Mouse (Mus musculus): ENCODE measurements around the gene Hcar2.

Hcar2 gene

DNA sequence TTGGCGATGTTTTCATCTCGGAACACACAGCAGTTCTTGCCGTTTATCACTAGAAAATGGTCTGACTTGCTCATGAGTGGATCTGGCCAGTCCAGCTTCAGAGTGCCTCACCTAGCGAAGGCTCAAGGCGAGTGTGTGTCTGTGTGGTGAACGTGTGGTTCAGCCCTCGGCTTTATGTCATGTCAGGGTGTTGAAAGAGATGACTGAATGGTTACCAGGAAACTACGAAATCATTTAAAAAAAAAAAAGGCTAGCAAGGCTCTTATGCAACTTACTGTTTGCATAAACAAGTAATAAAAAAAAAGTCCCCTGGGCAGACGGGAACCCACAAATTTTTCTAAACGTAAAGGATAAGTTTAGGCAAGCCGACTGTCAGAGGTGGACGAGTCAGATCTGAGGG is at the start of gene Hcar2:
Gene Hcar2 (minus strand): TSS at position 135 of the 400 bp plus-strand sequence.
- in situ Hi-C loops (cut with MboI; ENCODE audit: unreplicated experiment in 2 of 2), result no loop called here

DNA sequence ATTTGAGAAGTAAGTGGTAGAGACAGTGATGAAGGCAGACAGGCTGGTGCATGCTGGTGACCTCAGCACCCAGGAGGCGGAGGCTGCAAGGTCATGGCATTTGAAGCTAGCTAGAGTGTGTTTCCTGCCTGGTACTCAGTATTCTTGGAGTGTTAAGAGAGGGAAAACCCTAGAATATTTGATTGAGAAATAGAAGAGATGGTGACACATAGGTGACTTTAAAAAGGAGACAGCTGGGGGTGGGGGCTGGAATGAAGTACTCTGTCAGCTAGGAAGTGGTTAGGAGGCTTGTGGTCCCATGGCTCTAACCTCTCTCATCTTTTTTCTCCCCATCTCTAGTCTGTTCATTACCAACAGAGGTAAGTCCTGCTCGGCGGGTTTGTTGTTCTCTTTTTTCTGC is 49.6 kb upstream of the Hcar2 start:
- in situ Hi-C loops (cut with MboI; ENCODE audit: unreplicated experiment in 2 of 2), result loop anchor here in 1 of 2 experiments (5.0 to 25.0 kb wide), 4 partner anchors 203 to 653 kb away; partner anchors contain the start of genes Wdr66 and Zcchc8

GRCm38 (mm10) chr5:123907631-123907977 is 42.3 kb upstream of the Hcar2 start:
- in situ Hi-C loops (cut with MboI; ENCODE audit: unreplicated experiment in 2 of 2), result loop anchor here (5.0 to 25.0 kb wide), 5 partner anchors 173 to 645 kb away; partner anchors contain the start of genes Wdr66 (in 1 of the 2) and Zcchc8 (in 1 of the 2)

DNA sequence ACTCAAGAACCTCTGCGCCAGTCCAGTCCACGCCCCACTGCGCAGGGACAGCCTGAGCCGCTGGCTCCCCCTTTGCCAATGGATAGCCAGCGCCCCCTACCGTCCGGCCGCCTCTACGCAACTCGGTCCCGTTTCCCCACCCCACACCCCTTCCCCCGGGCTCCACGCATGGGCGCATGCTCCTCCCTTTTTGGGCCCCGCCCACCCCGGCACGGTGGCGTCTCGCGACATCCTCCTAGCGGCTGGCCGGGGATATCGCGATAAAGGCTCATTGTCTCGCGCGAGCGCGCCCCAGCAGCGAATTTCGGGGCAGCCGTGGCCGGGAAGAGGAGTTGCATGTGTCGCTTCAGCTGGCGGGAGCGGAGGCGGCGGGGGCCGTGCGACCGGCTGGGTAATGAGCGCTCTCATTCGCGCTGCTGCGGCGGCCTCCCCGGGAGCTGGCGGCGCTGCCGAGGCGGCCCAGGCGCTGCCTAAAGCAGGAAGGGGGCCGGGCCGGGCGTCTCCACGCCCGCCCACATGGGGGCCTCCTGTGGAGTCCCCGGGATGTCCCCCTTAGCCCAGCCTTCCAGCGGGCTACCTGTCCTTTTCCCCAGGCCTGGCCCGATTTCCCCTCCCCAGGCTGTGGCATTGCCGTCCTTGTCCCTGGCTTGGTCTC is 41.8 kb upstream of the Hcar2 start, which contains the start of gene Denr:
Gene Denr (plus strand): TSS at position 200 of the 655 bp plus-strand sequence.
- in situ Hi-C loops (cut with MboI; ENCODE audit: unreplicated experiment in 2 of 2), result loop anchor here (5.0 to 25.0 kb wide), 5 partner anchors 172 to 645 kb away; partner anchors contain the start of genes Wdr66 (in 1 of the 2) and Zcchc8 (in 1 of the 2)

DNA sequence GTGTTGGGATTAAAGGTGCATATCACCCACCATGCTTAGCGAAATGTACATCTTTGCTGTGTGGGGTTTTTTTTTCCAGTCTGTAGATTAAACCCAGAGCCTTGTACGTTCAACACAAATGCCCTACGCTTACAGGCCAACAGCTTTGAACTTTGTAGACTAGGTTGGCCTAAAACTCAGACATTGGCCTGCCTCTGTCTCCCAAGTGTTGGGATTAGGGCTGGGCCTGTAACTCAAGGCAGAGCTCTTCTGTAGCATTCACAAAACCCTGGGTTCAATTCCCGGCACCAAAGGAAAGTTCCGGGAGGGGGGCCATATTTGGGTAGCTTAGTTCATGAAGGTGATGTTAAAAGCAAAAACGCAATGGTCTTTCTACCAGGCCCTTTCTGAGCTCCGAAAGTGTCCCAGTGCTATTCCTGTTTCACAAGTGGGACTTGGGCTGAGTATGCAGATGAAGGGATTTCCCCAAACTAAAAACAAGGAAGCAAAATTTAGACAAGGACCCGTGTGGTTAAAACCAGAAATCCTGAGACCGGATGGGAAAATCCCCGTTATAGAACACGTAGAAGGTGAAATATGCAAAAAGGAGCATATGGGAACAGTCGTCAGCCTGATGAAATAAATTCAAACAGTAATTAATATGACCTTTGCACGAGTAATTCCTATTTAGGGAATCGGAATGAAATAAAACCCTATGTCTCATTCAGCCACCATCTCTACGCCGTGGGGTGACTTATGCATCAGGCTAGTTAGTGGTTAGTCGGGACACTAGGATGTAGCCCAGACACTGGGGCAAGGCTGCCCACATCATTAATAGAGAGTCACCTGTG is 41.1 kb upstream of the Hcar2 start:
- in situ Hi-C loops (cut with MboI; ENCODE audit: unreplicated experiment in 2 of 2), result loop anchor here (5.0 to 25.0 kb wide), 5 partner anchors 172 to 644 kb away; partner anchors contain the start of genes Wdr66 (in 1 of the 2) and Zcchc8 (in 1 of the 2)

- in situ Hi-C loops (cut with MboI; ENCODE audit: unreplicated experiment in 2 of 2), result loop anchor here (10.0 to 25.0 kb wide), 4 partner anchors 169 to 642 kb away; partner anchors contain the start of genes Wdr66 (in 1 of the 2) and Zcchc8 (in 1 of the 2)
Observed at GRCm38 (mm10) chr5:123904059-123904672, 38.9 kb upstream of the Hcar2 start.

- in situ Hi-C loops (cut with MboI; ENCODE audit: unreplicated experiment in 2 of 2), result no loop called here
Observed at GRCm38 (mm10) chr5:123897352-123897751, 32.1 kb upstream of the Hcar2 start.

DNA sequence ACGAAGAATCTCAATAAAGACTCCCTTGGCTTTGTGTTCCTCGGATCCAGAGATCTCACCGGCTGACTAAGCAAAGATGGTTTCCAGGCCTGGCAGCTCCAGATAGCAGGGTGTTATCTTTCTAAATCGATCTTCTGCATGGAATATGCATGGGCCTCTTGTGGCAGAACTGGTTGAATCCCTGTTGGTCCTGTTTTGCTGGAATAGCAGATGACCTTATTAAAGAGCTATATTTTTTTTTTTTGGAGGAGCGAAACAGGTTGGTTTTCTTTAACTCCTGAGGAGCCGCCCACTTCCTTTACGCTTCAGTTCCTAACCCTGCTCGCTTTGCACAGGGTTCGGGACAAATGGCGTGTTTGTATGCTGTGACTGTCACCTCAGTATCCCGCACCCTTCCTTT is 31.1 kb upstream of the Hcar2 start:
- in situ Hi-C loops (cut with MboI; ENCODE audit: unreplicated experiment in 2 of 2), result no loop called here

DNA sequence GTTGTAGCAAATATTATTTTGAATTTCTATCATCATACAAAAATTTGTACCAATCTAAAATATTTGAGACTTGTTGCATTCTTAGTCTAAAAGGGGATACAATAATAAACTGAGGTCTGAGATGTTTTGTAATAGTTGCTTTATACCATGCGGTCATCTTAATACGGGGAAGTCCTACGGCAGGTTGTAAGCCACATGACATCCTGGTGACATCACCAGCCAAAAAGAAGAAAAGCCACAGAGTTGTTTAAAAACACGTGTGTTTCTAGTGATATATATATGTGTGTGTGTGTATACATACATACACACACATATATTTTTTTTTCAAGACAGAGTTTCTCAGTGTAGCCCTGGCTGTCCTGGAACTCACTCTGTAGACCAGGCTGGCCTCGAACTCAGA is 28.2 kb upstream of the Hcar2 start:
- in situ Hi-C loops (cut with MboI; ENCODE audit: unreplicated experiment in 2 of 2), result no loop called here

DNA sequence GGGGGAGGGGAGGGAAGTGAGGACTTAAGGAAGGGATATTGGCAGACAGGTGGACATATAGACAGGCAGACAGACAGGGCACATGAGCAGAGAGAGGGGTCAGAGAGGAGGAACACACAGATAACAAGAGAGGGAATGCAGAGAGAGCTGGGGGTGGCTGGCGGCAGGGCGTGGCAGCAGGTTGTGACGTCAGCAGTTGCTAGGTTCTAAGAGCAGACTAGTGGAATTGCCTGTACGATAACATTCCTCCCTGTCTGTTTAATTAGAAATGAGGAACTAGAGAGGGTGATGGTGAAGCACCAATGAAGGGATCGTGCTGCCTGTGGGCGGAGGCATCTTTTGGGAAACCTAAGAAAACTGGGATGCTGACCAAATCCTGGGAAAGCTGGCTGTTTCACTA is 26.4 kb upstream of the Hcar2 start:
- in situ Hi-C loops (cut with MboI; ENCODE audit: unreplicated experiment in 2 of 2), result no loop called here

DNA sequence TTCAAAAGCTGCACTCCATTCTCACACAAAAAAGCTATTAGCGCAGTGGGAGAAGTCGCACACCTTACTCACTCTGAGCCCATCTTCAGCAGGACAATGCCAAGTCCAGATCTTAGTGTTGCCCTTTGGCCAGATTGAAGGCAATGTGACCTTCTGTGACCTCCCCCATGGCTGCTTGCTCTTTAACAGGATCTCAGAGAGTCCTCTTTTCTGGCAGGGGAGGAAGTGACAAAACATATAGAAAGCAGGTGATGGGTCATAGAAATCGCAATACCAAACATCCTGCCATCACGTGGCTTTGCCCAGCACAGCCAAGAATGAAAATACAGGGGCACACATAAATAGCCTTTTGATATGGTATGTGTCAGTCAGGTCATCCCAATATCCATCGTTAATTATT is 25.7 kb upstream of the Hcar2 start:
- in situ Hi-C loops (cut with MboI; ENCODE audit: unreplicated experiment in 2 of 2), result no loop called here

GRCm38 (mm10) chr5:123890312-123890711 is 25.0 kb upstream of the Hcar2 start:
- in situ Hi-C loops (cut with MboI; ENCODE audit: unreplicated experiment in 2 of 2), result no loop called here

DNA sequence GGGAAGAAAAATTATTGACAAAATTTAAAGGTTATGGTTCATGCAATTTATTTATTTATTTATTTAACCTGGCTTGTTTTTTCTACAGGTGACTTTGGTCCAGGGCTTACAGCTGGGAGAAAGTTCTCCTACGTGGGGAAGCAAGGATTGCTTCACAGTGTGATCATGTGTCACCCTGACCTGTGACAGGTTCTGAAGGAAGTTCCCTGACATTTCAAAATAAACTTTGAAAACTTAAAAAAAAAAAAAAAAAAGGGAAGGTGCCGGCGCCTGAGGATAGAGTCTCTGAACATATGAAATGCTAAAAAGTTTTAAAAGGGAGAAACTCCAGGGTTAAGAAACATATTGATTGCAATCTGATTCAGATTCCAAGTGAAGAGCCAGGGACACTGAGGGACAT is 21.1 kb upstream of the Hcar2 start:
- in situ Hi-C loops (cut with MboI; ENCODE audit: unreplicated experiment in 2 of 2), result no loop called here

DNA sequence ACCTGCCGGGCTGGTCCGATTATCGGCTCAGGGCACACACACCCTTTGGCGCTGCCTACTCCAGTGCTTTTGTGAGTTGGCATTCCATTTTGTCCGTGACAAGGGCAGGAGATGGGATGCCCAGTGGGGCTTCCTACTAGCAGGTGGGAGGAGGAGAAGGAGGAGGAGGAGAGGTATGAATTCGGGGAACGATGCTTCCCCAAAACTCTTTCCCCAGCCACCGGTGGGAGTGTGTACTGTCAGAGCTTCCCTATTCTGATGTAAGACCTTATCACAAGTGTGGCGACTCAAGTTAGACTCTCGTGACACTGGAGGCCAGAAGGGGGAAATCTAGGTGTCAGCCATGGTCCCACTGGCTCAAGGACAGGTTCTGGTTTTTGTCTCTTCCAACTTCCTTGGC is 19.0 kb upstream of the Hcar2 start:
- in situ Hi-C loops (cut with MboI; ENCODE audit: unreplicated experiment in 2 of 2), result no loop called here

DNA sequence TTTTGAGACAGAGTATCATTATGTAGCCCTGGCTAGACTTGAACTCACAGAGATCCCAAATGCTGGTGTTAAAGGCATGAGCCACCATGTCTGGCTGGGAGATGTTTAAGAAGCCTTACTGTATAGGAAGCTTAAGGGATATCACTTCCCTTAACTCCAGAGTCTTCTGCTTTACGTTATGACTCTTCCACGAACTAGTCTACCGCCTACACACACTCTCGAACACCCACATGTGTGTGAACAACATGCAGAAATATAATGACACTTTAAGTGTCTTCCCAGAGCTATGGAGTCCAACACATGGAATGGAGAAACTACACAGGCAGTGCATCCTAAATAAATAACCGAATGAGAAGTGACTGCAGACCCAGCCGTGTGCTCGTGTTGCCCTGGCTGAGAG is 18.6 kb upstream of the Hcar2 start:
- in situ Hi-C loops (cut with MboI; ENCODE audit: unreplicated experiment in 2 of 2), result no loop called here

- in situ Hi-C loops (cut with MboI; ENCODE audit: unreplicated experiment in 2 of 2), result no loop called here
Observed at GRCm38 (mm10) chr5:123880778-123881177, 15.5 kb upstream of the Hcar2 start.

DNA sequence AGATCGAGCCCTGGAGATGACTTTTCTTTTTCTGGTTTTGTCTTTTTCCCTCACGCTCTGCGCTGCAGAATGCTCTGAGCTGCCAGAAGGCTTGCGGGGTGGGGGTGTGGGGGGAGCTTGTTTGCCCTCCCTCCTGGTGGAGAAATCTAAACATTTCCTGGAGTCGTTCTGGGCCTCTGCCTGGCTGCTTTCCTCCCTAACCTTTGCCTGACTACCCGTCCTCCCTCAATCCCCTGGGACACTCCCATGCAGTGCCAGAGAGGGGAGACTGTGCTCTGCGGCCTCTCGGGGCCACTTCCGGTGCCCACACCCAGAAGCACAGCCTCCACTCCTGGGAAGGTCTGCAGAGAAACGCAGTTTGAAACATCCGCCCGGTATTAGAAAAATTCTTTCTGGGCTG is 14.6 kb upstream of the Hcar2 start, which contains the start of gene Hcar1:
Gene Hcar1 (minus strand): TSS at position 93 of the 400 bp plus-strand sequence.
- in situ Hi-C loops (cut with MboI; ENCODE audit: unreplicated experiment in 2 of 2), result no loop called here

GRCm38 (mm10) chr5:123878056-123878455 is 12.8 kb upstream of the Hcar2 start:
- in situ Hi-C loops (cut with MboI; ENCODE audit: unreplicated experiment in 2 of 2), result no loop called here

DNA sequence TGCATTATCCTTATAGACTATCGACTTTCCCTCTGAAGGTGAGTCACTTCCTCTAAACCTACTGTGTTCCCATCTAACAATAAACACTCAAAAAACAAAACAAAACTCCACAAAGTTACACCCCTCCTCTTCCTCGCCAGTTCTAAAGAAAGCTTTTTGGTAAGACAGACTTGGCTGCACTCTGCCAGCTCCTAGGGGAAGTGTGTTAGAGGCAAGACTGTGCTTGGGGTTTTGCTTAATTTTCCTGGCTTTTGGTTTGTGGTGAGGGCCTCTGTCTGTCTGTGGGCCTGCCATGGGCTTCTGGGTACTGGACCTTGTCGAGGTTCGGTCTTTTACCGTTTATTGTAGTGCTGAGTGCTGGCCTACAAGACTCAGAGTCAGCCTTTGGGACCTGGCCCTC is 8.9 kb upstream of the Hcar2 start:
- in situ Hi-C loops (cut with MboI; ENCODE audit: unreplicated experiment in 2 of 2), result no loop called here

GRCm38 (mm10) chr5:123869615-123870014 is 4.3 kb upstream of the Hcar2 start:
- in situ Hi-C loops (cut with MboI; ENCODE audit: unreplicated experiment in 2 of 2), result no loop called here

- in situ Hi-C loops (cut with MboI; ENCODE audit: unreplicated experiment in 2 of 2), result no loop called here
Observed at GRCm38 (mm10) chr5:123866457-123866856, 1.2 kb upstream of the Hcar2 start.

Data from v-Abl transformed pro-B cells (cell line).